9 mouse cellular contexts compared by ENCODE assay signal in genomic region chr2:30266392-30266941, GRCm38 (mm10). TPM values are rescaled to one million over a fixed set of nuclear protein-coding genes. Genes with fewer than 3 reads are reported as not detected.
DNase-seq lines count a peak whose midpoint lies in the region; ATAC-seq and TF ChIP-seq lines count a peak whose summit lies in the region.
"Had no signal": no experiment of that assay in that cellular context is flagged by ENCODE, and none has a peak within 500 bp of the region (broad histone marks: within the 10 kb centered on the region; RNA-seq: fewer than 3 reads in every experiment).

No protein-coding gene starts in this region.

- TF ChIP-seq EP300 in CH12.LX (IDR thresholded peaks at IDR 0.05; ENCODE audit: low read length), result no peak
- TF ChIP-seq EP300 in heart, postnatal 0 days (IDR thresholded peaks at IDR 0.05; ENCODE audit: low read depth), result 0 out of 2 replicates have a peak, but pooled peaks have one; percentile 15

- dilution Hi-C loops in CH12.LX (cut with MboI; ENCODE audit: extremely low pct_ligation_motif_present, extremely low pct_unique_long_range_greater_than_20kb, low sequenced_read_pairs), result no loop called here

- H3K27me3 ChIP-seq in CH12.LX (replicated peaks), result no peaks in the 10 kb centered on the region
- H3K27me3 ChIP-seq in heart, postnatal 0 days (ENCODE audit: control insufficient read depth, insufficient read depth, low read length), result no peaks in the 10 kb centered on the region

- peak overlapping the region; percentile 83 for H3K27ac ChIP-seq in CH12.LX (ENCODE audit: insufficient read depth, low read depth)
- H3K27ac ChIP-seq in heart, postnatal 0 days (ENCODE audit: low read depth), result peak overlapping the region; percentile 94

- H3K36me3 ChIP-seq in CH12.LX (replicated peaks in 1 of 2; ENCODE audit: control insufficient read depth in 1 of 2, insufficient read depth in 1 of 2, low read length in 1 of 2), result peaks cover 18 to 48% of the 10 kb centered on the region in 2 experiments
- peaks cover 27% of the 10 kb centered on the region for H3K36me3 ChIP-seq in heart, postnatal 0 days (replicated peaks; ENCODE audit: control insufficient read depth, insufficient read depth, low read length)

- H3K4me3 ChIP-seq in CH12.LX (replicated peaks in 1 of 3; ENCODE audit: low read depth in 2 of 3, low read length in 2 of 3, poor library complexity in 1 of 3), result peak overlapping the region; percentile 5 to 46 (median 36)
- 0 out of 2 replicates have a peak overlapping the region, but pooled peaks have one; percentile 11 for H3K4me3 ChIP-seq in heart, postnatal 0 days (ENCODE audit: low read depth, low read length)

- H3K9ac ChIP-seq in CH12.LX (ENCODE audit: insufficient read depth, low read depth), result peak overlapping the region; percentile 80
- H3K9ac ChIP-seq in heart, postnatal 0 days (replicated peaks; ENCODE audit: low read depth, low read length), result peak overlapping the region; percentile 44

- TF ChIP-seq POLR2A in CH12.LX (IDR thresholded peaks at IDR 0.05; ENCODE audit: low read depth, low read length), result no peak

- no peaks in the 10 kb centered on the region for H3K9me3 ChIP-seq in CH12.LX (replicated peaks; ENCODE audit: low read length)
- no peaks in the 10 kb centered on the region for H3K9me3 ChIP-seq in heart, postnatal 0 days (replicated peaks; ENCODE audit: control insufficient read depth, low read length)

- peak; percentile 68 for DNase-seq in CH12.LX (ENCODE audit: extremely low read depth)
- peak; percentile 87 for DNase-seq in Muller cell, postnatal 12 days (ENCODE audit: inconsistent ontology term)
- peak; percentile 70 for DNase-seq in fat pad, adult 2 months (ENCODE audit: extremely low read depth, low read depth, low spot score)
- peak; percentile 78 for DNase-seq in heart, postnatal 0 days (ENCODE audit: low spot score)
- DNase-seq in kidney, postnatal 25 days, result peak; percentile 87 to 94
- DNase-seq in testis, postnatal 14 days (ENCODE audit: low spot score), result peak; percentile 50
- DNase-seq in c-Kit-positive CD71-positive TER-119-positive erythroid progenitor cells, embryonic 14.5 days (ENCODE audit: low spot score), result no peak

- H3K4me1 ChIP-seq in CH12.LX (ENCODE audit: control insufficient read depth in 1 of 2, insufficient read depth in 2 of 2), result peaks cover 31 to 59% of the 10 kb centered on the region in 2 experiments
- H3K4me1 ChIP-seq in heart, postnatal 0 days (ENCODE audit: control insufficient read depth, insufficient read depth), result peaks cover 50% of the 10 kb centered on the region

- peak; percentile 74 for ATAC-seq in heart, postnatal 0 days (ENCODE audit: insufficient read depth, low read depth)
- 0 out of 2 replicates have a peak, but pooled peaks have one; percentile 35 for ATAC-seq in megakaryocyte progenitor cell, adult 5-6 weeks (replicated peaks; ENCODE audit: poor library complexity)

- in situ Hi-C loops in CH12.LX (cut with MboI; ENCODE audit: low pct_ligation_motif_present, low pct_unique_long_range_greater_than_20kb, low sequenced_read_pairs), result no loop called here

- no peak for TF ChIP-seq CTCF in CH12.LX (conservative IDR thresholded peaks at IDR 0.05 in 1 of 2, IDR thresholded peaks at IDR 0.05 in 1 of 2; ENCODE audit: low read depth in 2 of 2, low read length in 2 of 2)
- TF ChIP-seq CTCF in heart, postnatal 0 days (IDR thresholded peaks at IDR 0.05; ENCODE audit: low read depth), result no peak

- TF ChIP-seq RAD21 in CH12.LX (IDR thresholded peaks at IDR 0.05; ENCODE audit: low read depth, low read length), result no peak

- no peaks in the 10 kb centered on the region for H3K79me2 ChIP-seq in CH12.LX (replicated peaks; ENCODE audit: control insufficient read depth, extremely low read depth, insufficient read depth, poor library complexity, severe bottlenecking)

- peak overlapping the region; percentile 31; the same call in 1 of the 2 replicates for H3K4me2 ChIP-seq in CH12.LX (ENCODE audit: insufficient read depth, low read depth, poor library complexity, severe bottlenecking)
- H3K4me2 ChIP-seq in heart, postnatal 0 days (ENCODE audit: low read depth, low read length), result peak overlapping the region; percentile 47

- 13% methylated on average over 4 of the region's 4 CpGs for whole genome bisulfite sequencing in heart, postnatal 0 days

TF ChIP-seq in CH12.LX, 34 proteins besides CTCF, POLR2A, EP300 and RAD21 (continues in another document):
- TF ChIP-seq KAT2A (IDR thresholded peaks at IDR 0.05; ENCODE audit: insufficient replicate concordance, low read length) (no peak), ZKSCAN1 (IDR thresholded peaks at IDR 0.05; ENCODE audit: borderline replicate concordance, low read depth, low read length) (no peak), CHD1 (IDR thresholded peaks at IDR 0.05; ENCODE audit: low read depth, low read length) (no peak), HCFC1 (IDR thresholded peaks at IDR 0.05; ENCODE audit: low read depth, low read length) (no peak), TBP (conservative IDR thresholded peaks at IDR 0.05; ENCODE audit: low read depth, low read length) (0 out of 2 replicates have a peak, but pooled peaks have one; percentile 23), ZC3H11A (IDR thresholded peaks at IDR 0.05; ENCODE audit: low read depth, low read length) (no peak), PAX5 (IDR thresholded peaks at IDR 0.05; ENCODE audit: low read length) (no peak), ZMIZ1 (IDR thresholded peaks at IDR 0.05; ENCODE audit: low read depth, low read length) (no peak), SMC3 (IDR thresholded peaks at IDR 0.05; ENCODE audit: low read depth, low read length) (no peak), ZNF384 (IDR thresholded peaks at IDR 0.05; ENCODE audit: low read depth, low read length) (no peak), GABPA (IDR thresholded peaks at IDR 0.05; ENCODE audit: insufficient replicate concordance, low read depth, low read length) (no peak), BHLHE40 (IDR thresholded peaks at IDR 0.05; ENCODE audit: low read depth, low read length) (peak; percentile 24; the same call in 1 of the 2 replicates), SIN3A (IDR thresholded peaks at IDR 0.05; ENCODE audit: low read length) (0 out of 2 replicates have a peak, but pooled peaks have one; percentile 27), ETS1 (conservative IDR thresholded peaks at IDR 0.05; ENCODE audit: low read depth, low read length) (no peak), RCOR1 (conservative IDR thresholded peaks at IDR 0.05; ENCODE audit: low read depth, low read length) (no peak), TCF12 (IDR thresholded peaks at IDR 0.05; ENCODE audit: low read depth, low read length) (no peak), JUND (conservative IDR thresholded peaks at IDR 0.05; ENCODE audit: low read depth, low read length) (no peak), MEF2A (IDR thresholded peaks at IDR 0.05; ENCODE audit: borderline replicate concordance, low read depth, low read length) (no peak), IRF4 (IDR thresholded peaks at IDR 0.05; ENCODE audit: low read depth, low read length) (no peak), ELF1 (IDR thresholded peaks at IDR 0.05; ENCODE audit: low read depth, low read length) (no peak), MAFK (IDR thresholded peaks at IDR 0.05; ENCODE audit: insufficient replicate concordance, low read length) (peak; percentile 37; the same call in 1 of the 2 replicates), MYC (IDR thresholded peaks at IDR 0.05; ENCODE audit: low read depth, low read length) (no peak), USF1 (IDR thresholded peaks at IDR 0.05; ENCODE audit: low read depth, low read length) (no peak), MAZ (IDR thresholded peaks at IDR 0.05; ENCODE audit: low read depth, low read length) (no peak)

RNA-seq across cellular contexts. Expression of gene Phyhd1, which starts 0.5 kb away (rescaled TPM):
- total RNA-seq in CH12.LX (2012; rRNA removed), result 3.1 and 8.9 TPM in 2 replicates
- total RNA-seq in CH12.LX (2014; rRNA removed), result 5.7 and 7.1 TPM in 2 replicates
- polyA plus RNA-seq in CH12.LX (2012; ENCODE audit: insufficient read length, low read depth), result 9.7 and 11.5 TPM in 2 replicates
- 12.9 and 47.1 TPM in 2 replicates for total RNA-seq in heart, postnatal 0 days (2014; rRNA removed; ENCODE audit: low replicate concordance)
- polyA plus RNA-seq in heart, postnatal 0 days (2015; fragmentation: Nextera tagmentation; extraction: Ambion mirVana), result 14.7 and 15.9 TPM in 2 replicates
- 0.35 and 0.64 TPM in 2 replicates for total RNA-seq in megakaryocyte progenitor cell, adult 5-6 weeks (2015)
- 0.88 and 2.8 TPM in 2 replicates for total RNA-seq in megakaryocyte progenitor cell, adult 5-6 weeks (2017)

RNA-seq across cellular contexts. Expression of gene Gm28038, which starts 14.4 kb away (rescaled TPM):
- total RNA-seq in CH12.LX (2012; rRNA removed), result not detected in 2 replicates
- total RNA-seq in CH12.LX (2014; rRNA removed), result not detected in 2 replicates
- polyA plus RNA-seq in CH12.LX (2012; ENCODE audit: insufficient read length, low read depth), result 7.4 TPM in 1 of 2 replicates, not detected in the other
- not detected in 2 replicates for total RNA-seq in heart, postnatal 0 days (2014; rRNA removed; ENCODE audit: low replicate concordance)
- polyA plus RNA-seq in heart, postnatal 0 days (2015; fragmentation: Nextera tagmentation; extraction: Ambion mirVana), result not detected in 2 replicates
- not detected in 2 replicates for total RNA-seq in megakaryocyte progenitor cell, adult 5-6 weeks (2015)
- total RNA-seq in megakaryocyte progenitor cell, adult 5-6 weeks (2017), result not detected in 2 replicates
- total RNA-seq: hematopoietic stem cell, adult 5-6 weeks had no signal

RNA-seq across cellular contexts. Expression of gene Dolk, which starts 19.7 kb away (rescaled TPM):
- total RNA-seq in CH12.LX (2012; rRNA removed) (17.4 and 18.1 TPM in 2 replicates), CH12.LX (2014; rRNA removed) (11.1 and 11.6 TPM in 2 replicates)
- 10.8 and 11.8 TPM in 2 replicates for polyA plus RNA-seq in CH12.LX (2012; ENCODE audit: insufficient read length, low read depth)
- 45.4 and 53.8 TPM in 2 replicates for total RNA-seq in heart, postnatal 0 days (2014; rRNA removed; ENCODE audit: low replicate concordance)
- polyA plus RNA-seq in heart, postnatal 0 days (2015; fragmentation: Nextera tagmentation; extraction: Ambion mirVana), result 27.2 and 32.8 TPM in 2 replicates
- total RNA-seq in megakaryocyte progenitor cell, adult 5-6 weeks (2015), result 5.9 TPM in 2 replicates
- total RNA-seq in megakaryocyte progenitor cell, adult 5-6 weeks (2017), result 9.3 and 14.1 TPM in 2 replicates

RNA-seq across cellular contexts. Expression of gene Nup188, which starts 19.7 kb away (rescaled TPM):
- total RNA-seq in CH12.LX (2012; rRNA removed) (40.2 and 47.6 TPM in 2 replicates), CH12.LX (2014; rRNA removed) (19.7 and 20.9 TPM in 2 replicates)
- 58.8 and 61.2 TPM in 2 replicates for polyA plus RNA-seq in CH12.LX (2012; ENCODE audit: insufficient read length, low read depth)
- 24.6 and 32.3 TPM in 2 replicates for total RNA-seq in heart, postnatal 0 days (2014; rRNA removed; ENCODE audit: low replicate concordance)
- polyA plus RNA-seq in heart, postnatal 0 days (2015; fragmentation: Nextera tagmentation; extraction: Ambion mirVana), result 10.5 and 11.0 TPM in 2 replicates
- 34.3 and 35.8 TPM in 2 replicates for total RNA-seq in megakaryocyte progenitor cell, adult 5-6 weeks (2015)
- total RNA-seq in megakaryocyte progenitor cell, adult 5-6 weeks (2017), result 21.6 and 21.7 TPM in 2 replicates

RNA-seq across cellular contexts. Expression of gene Gm28035, which starts 26.1 kb away (rescaled TPM):
- total RNA-seq in CH12.LX (2012; rRNA removed), result 0.46 and 0.64 TPM in 2 replicates
- total RNA-seq in CH12.LX (2014; rRNA removed), result 0.27 TPM in 2 replicates
- 0.35 and 0.36 TPM in 2 replicates for polyA plus RNA-seq in CH12.LX (2012; ENCODE audit: insufficient read length, low read depth)
- total RNA-seq in heart, postnatal 0 days (2014; rRNA removed; ENCODE audit: low replicate concordance), result 13.9 TPM in 1 of 2 replicates, not detected in the other
- 0.10 and 0.12 TPM in 2 replicates for polyA plus RNA-seq in heart, postnatal 0 days (2015; fragmentation: Nextera tagmentation; extraction: Ambion mirVana)
- not detected in 2 replicates for total RNA-seq in megakaryocyte progenitor cell, adult 5-6 weeks (2015)
- 0.07 TPM in 1 of 2 replicates, not detected in the other for total RNA-seq in megakaryocyte progenitor cell, adult 5-6 weeks (2017)
